Mouse (Mus musculus) brain, embryonic 18.5 days (tissue): ENCODE measurements at regions not wholly inside any gene's neighbourhood (a gene's known extent, or its start where the extent isn't known, plus 50 kb on each side); places are given as distances from the start of the nearest gene placed in this dataset.

Experiments
- DNase-seq: peaks from one replicate; pipeline ENCODE4 v3.0.0-alpha.2; 2012; ENCODE audit warnings: low read depth, low spot score

DNA sequence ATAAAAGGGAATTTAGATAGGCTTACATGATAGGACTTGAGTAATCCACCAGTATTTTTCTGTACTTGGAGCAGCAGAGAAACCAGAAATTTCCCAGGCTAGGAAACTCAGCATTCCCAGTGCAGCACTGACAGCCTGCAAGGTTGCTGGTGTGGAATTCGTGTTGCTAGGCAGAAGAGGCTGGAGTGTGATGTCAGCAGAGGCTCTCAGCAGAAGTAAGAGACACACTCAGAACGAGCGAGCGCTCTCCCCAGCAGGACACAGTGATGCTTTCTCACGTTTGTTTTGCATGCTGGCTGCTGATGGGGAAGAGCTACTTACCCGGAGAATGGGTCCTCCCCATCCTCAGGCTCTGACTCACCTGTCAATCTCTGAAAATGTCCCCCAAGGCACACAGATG, 104.7 kb downstream of the Dusp6 start:
- no peak for DNase-seq

DNA sequence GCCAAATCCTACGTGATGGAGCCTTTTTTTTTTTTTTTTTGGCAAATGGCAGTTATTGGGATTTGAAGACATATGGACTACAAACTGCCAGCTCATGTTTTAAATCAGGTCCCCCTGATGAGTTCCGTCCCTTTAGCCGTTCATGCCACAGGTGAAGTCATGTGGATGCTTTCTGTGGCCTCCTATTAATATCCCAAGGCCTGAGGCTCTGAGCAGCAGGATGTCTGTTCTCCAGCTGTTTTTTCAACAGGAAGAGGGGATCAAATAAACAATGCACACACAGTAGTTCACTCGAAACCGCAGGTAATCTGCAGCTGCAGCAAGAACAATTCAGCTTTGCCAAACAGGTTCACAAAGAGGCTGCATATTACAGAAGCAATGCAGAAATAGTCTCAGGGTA, 112.1 kb downstream of the Dusp6 start:
- no peak for DNase-seq

DNA sequence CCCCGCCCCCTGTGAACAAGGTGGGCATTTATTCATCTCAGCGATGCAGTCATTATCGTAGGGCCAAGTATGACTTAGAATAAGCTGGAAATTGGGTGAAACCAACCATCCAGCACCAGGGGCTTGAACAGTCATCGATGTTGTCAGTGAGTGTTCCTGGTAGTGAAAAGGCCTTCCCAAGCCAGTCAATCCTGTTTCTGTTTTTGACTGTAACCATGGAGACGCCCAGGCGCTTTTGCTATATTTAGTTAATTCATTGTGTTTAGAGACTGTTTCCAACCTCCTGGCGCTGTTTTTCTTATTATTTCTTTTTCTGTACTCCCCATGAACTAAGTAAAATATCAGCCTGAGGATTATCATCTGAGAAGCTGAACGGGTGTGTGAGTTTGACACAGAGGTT, 113.4 kb downstream of the Dusp6 start:
- DNase-seq, result peak; percentile 34

DNA sequence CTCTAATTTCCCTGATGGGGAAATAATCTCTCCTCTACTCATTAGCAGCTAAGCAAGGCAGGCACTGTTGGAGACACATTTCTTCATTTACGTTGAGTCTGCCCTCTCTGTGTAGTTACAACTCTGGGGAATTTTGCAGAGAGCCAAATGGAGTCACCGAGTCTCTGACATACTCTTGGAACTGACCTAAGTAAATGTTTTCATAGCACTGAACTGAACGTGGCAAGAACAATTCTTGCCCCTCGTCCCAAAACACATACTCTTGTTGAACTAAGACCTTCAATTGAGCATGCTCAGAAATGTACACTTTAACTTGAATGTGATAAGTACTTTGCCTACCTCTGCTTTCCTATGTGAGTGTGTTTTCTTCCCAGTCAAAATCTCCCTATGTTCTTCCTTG, 114.5 kb downstream of the Dusp6 start:
- no peak for DNase-seq

DNA sequence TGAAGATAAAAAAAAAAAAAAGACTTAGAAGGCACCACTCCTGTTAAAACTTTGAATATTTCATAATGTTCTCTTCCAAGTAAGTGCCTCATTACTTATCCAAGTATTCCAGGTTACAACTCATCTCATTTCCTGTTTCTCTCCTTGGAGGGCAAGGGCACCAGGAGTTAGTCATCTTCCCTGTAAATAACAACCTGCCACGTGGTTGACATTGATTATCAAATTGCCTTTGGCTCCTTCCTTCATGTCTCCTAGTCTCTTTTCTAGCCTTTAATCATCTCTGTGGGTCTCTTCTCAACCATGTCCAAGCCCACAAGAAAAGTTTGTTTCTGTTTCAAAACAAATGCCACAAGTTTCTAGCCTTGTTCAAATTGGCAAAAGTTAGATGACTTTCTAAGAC, 116.1 kb downstream of the Dusp6 start:
- DNase-seq, result no peak

DNA sequence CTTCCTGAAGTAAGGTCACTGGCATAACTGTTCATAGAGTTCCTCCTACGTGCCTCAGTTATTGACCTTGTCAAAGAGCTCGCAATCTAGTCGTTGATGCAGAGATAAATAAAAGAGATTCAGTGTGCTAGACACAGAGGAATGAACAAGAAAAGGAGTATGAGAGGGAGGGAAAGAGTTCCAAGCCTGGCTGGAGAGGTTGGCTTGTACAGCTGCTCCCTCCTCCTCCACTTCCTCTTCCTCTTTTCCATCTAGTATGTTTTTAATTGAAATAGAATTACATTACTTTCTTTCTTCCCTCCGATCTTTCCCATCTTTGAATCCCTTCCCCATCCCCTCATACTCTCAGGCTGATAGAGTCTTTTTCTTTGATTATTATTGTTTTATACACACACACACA, 117.1 kb downstream of the Dusp6 start:
- no peak for DNase-seq

DNA sequence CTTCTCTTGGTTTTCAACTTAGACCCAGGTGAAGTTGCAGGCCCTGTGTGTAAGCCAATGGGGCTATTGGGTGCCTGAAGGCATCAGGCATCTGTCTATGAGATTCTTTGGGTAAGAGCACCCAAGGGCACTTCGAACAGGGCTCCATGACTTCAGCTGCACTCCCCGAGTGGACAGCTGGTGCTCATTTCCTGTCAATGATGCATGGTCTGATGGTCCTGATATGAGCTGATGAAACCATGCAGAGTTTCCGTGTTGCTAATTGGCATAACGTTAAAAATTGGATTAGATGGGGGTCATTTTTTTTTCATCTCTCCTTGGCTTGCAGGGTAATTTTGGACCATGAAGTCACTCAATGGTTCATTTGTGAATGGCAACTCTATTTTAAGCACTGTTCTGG, 120.0 kb downstream of the Dusp6 start:
- no peak for DNase-seq

DNA sequence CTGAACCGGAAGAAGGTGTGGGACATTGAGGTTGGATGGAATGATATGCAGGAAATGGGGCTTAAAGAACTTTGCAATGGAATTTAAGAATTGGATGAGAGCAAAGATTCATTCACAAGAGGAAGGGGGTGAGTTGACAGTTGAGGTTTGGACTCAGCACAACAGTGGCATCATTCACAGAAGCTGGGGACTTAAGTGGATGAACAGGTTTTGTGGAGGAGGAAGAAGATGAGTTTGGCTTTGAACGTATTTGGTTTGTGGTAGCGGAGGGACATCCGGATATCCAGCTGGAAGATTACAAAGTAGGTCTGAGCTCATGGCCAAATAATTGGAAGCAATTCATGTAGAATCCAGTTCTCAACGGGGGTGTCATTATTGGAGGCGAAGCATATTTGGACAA, 121.3 kb downstream of the Dusp6 start:
- no peak for DNase-seq

DNA sequence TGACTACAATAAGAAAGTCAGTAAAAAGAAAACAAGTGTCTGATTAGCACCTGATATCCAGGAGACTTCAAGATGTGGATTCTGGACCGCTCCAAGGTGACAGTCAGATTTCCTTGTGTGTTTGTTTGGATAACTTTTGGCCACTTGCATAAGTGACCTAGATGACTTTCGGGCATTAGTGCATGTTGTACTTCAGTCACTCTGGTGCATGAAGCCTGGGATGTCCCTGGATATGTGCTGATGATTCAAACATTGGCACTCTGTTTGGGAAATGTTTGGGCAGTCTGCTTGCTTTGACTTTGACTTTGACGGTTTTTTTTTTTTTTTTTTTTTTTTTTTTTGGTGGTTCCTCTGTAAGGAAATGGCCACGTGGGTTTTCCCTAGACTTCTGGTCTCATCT, 121.8 kb downstream of the Dusp6 start:
- DNase-seq, result no peak

DNA sequence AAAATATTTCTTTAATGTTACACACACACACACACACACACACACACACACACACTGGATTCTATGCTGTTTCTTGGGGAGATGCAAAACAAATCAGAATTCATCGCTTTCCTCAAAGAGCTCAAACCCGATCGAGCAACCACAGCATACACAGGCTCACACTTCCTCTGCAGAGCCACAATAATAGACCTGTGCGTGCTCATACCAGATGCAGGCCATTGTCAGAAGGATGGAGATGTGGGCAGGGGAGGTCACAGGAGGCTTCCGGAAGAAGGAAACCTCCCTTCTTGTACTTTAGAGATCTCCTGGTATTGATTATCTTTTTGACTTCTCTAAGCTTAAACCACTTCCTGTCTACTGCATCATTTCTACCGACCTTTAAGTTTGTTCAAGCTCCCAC, 122.8 kb downstream of the Dusp6 start:
- DNase-seq, result no peak

DNA sequence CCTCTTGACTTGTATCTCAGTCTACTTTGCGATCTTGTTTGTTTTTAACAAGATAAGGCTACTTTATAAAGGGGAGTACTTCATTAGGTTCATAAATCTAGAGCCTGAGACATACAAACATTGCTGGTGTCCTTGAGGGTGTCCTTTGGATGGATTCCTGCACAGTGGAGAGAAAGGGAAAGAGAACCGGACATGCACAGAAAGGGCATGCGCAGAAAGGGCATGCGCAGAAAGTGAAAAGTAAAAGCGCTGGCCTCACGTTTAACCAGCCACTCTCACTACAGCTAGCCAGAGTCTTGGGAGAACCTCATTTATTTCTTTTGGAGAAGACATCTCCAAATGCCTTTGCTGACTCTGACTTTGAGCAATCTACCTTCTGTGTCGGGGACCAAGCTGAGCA, 125.5 kb downstream of the Dusp6 start:
- no peak for DNase-seq

DNA sequence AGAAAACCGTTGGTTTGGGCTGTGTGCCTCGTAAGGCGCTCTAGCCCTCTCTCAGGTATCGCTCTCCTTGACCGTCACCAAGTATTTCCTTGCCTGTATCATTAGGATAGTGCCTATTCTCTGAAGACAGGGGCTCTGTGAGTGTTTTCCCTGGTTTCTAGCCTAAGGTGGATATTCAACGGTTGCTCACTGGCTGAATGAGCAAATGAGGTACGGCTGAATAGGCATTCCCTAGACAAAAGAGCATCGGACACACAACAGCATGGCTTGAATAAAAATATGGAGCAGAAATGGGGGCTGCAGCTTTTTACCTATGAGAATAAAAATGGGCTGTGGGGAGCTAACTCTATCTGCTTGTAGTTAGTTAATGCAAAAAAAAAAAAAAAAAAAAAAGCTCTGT, 126.0 kb downstream of the Dusp6 start:
- no peak for DNase-seq

DNA sequence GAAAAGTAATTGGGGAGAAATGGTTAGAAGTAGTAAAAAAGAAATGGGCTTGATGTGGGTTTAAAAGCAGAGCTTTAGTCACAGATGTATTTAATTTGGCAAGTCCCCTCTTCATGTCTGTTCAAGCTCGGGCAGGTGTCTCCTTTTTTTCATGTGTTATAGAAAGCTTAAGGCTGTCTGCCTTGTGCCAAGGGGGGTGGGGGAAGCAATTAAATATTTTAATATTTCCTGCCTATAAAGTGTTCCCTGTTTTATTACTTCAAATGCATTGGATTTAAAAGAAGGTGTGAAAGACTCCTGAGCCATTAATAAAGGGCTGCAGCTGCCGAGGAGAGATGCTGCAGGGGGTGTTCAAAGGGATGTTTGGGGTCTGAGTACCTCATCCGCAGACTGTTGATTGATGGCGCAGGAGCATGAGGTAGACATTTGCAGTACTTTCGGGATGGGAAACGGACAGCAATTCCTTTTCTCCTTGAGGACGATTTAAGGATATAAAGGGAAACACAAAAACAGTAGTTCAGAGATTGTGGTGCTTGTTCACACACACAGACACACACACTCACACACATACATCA, 127.7 kb downstream of the Dusp6 start:
- no peak for DNase-seq

DNA sequence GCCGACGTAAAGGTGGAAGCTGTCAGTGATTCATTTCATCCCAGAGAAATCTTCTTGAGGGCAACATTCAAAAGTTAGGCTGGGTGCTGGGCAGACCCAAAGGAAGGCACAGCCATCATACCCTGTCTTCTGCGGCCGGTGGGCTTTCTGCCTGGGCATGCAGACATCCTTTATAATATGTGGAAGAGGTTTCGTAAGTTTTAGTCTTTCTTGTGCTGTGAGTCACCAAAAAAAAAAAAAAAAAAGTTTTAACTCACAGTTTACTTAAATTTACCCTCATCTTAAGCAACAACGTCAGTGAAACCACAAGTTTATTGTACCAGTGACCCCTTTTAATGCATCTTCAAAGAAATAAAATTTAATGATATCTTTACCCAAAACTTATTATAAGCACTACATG, 128.7 kb downstream of the Dusp6 start:
- DNase-seq, result no peak

DNA sequence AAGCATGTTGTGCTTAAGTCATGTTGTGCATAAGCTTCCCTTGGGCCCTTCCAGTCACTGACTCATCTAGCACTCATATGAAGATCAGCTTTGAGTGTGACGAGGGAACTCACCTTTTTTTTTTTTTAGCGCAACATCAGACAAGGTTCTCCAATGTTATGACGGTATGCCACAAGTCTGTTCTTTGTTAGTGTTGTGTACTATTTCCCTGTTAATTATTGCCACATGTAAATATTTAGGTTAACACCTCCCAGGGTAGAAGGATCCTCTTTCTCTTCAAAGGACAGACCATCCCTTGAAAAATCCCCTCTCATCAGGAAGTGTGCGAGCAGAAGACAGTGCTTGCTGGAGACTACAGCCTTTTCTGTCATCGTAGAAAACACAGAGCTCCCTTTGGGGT, 129.9 kb downstream of the Dusp6 start:
- no peak for DNase-seq

DNA sequence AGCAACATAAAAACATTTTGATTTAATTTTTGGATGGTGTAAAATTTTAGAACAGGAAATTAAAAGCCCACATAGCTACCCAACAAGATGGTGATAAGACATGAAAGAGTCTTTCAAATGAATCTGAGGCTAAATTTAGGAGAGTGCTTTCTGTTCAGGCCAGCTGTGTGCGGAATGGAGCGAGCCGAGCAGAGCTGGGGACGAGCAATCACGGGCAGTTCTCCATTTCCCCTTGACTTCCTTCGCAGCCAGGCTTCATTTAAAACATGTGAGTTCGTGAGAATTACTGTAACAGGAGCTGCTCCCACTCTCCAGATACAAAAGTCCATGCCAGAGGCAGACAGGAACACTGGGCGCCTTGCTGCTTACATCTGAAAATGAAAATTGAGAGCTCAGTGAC, 130.5 kb downstream of the Dusp6 start:
- DNase-seq, result no peak

DNA sequence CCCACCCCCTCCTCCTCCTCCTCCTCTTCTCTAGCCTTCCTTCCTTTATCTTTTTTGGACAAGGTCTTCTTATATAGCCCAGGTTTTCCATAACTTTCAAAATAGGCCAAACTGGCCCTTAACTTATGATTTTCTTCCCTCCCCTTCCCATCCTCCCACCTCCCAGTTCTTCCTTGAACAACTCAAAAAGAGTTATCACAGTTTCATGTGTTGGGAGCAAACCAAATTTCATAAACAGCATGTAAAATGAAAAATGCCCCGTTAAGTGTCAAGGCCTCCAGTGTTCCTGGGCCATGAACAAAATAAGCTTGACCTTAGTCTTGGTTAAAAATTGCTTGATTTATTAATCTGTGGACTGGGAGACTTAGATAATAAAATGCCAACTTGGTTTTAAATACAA, 132.4 kb downstream of the Dusp6 start:
- no peak for DNase-seq

DNA sequence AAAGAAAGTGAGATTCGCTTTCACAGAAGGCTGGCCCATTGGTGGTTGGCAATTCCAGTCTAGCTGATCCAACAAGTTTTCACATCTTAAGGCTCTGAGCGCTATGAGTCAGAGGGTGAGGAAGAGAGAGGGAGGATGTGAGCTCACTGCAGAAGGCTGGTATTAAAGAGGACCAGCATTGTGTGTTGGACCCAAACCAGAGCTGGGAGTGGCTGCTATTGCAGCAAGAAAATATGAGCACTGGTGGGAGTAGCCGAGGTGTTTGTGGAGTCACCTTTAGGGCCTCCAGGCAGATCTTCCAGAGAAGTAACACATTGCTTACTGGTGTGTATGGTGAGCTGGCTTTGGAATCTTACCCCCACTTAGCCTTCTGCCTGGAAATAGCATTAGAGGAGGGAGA, 133.6 kb downstream of the Dusp6 start:
- DNase-seq, result no peak

DNA sequence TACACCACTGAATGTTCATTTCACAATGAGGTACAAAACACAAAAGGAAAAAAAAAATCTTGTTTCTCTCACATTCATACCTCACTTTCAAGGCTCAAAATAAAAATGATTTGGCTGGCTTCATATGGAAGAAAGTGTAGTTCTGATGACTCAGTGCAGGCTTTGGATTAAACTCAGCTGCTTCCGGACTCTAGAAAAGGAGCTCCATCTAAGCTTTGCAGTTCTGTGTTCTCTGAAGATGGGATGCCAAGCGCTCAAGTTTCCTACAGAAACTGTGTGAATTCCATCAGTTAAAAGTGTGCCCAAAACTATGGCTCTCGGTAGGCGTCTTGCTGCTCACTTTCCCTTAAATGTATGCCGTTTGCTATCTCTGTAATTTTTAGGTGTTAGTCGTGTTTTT, 137.0 kb downstream of the Dusp6 start:
- DNase-seq, result no peak

DNA sequence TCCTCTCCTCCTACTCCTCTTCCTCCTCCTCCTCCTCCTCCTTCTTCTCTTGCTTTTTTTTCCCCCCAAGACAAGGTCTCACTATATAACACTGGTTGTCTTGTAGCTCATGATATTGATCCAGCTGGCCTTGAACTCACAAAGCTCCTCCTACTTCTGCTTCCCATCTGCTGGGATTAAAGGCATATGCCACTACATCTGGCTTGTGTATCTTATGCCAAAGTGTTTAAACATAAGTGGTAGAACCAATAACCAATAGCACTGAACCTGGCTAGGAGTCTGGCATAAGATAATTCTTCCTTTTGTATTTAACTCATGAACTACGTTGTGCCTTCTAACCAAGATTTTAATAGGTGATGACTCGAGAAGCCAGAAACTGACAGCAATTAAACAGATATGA, 143.7 kb downstream of the Dusp6 start:
- DNase-seq, result no peak

DNA sequence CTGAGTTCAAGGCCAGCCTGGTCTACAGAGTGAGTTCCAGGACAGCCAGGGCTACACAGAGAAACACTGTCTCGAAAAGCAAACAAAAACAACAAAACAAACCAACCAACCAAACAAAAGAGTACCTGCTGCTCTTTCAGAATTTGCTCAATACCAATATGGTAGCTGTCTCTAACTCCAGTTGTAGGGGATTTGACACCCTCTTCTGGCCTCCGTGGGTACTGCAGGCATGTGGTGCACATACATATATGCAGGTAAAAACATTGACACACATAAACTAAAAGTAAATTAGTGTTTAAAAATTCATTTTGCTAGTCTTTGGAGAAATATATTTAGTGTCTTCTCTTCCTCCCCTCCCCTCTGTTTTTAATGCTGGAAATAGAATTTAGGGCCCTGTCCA, 145.8 kb downstream of the Dusp6 start:
- DNase-seq, result no peak

DNA sequence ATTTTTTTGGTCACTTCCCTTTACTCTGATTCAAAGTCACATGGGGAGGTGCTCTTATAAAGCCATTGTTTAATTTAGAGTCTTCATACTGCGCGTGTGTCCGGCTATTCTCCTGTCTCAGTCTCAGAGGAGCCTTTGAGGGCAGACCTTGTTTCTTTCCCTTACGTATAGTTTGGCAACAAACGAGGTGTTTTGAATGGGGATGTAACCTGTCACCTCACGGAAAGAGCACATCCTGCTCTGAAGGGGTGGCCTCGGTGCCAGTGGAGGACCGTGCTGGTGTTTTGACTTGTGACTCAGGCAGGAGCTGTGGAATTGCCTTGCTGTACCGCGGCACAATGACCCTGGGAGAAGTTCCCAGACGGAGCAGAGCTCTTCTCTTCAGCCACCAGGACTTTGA, 146.7 kb downstream of the Dusp6 start:
- DNase-seq, result no peak

DNA sequence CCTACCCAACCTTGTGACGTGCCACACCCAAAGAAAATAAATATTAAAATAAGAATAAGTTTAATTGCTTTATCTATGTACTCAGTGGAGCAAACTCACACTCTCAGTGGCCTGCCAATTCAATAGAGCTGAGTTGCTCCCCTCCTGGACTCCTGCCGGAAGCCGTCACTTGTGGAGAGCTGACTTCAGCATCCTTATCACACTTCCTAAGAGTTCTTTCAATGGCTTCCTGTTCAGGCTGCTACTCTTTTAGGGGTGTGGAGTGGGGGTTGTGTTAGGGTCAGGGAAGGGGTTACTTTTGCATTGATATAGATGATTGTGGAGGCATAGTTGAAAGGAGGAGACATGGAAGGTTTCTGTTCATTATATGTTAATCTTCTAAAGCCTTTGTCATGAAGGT, 147.7 kb downstream of the Dusp6 start:
- no peak for DNase-seq

DNA sequence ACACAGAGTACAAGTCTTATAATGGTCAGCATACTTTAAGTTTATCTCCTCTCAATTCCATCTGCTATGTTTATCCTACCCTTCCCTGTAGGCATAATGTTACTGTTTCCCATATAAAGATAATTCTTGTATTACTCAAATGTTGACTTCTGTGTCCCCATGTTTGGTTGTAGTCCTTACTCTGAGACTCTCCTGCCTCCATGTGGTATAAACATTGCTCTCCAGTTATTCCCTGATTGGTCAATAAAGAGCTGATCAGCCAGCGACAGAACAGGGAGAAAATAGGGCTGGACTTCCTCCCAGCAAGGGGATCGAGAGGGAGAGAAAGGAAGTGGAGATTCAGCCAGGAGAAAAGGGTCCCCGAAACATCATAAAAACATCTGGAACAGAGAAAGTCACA, 150.4 kb downstream of the Dusp6 start:
- no peak for DNase-seq

DNA sequence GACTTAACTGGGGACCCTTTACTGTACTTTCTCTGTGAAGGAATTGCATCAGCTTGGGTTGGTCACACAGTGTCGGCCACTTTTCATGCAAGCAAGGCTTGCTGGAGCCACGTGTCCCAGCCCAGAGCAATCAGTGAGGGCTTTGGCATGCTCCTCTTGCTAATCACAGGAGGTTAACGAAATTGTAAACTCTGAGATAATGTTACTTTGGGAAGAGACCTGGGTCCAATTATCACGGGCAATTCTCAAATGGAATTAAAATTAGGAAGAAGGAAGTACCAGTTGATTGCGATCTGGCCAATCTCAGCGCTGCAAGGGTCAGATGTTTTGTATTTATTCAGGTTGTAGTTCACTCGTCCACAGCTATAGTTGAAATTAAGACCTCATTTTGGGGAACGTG, 153.2 kb downstream of the Dusp6 start:
- no peak for DNase-seq
